Mouse (Mus musculus) lung, adult 2 months (tissue): ENCODE measurements around the gene Gm49425.

ENCODE experiments used
- CTCF ChIP-seq: fragments of 200-500 bp; IDR thresholded peaks from 2 replicates; pipeline ENCODE4 v1.5.1; 2011; ENCODE audit warnings: mild to moderate bottlenecking, low read length, control low read depth; ENCODE audit not compliant: insufficient read depth
- POLR2A ChIP-seq: fragments of 200-500 bp; IDR thresholded peaks from 2 replicates; pipeline ENCODE4 v1.6.1; 2011; ENCODE audit warnings: low read depth, mild to moderate bottlenecking, control low read depth, low read length, borderline replicate concordance; ENCODE audit errors: extremely low read depth

DNA sequence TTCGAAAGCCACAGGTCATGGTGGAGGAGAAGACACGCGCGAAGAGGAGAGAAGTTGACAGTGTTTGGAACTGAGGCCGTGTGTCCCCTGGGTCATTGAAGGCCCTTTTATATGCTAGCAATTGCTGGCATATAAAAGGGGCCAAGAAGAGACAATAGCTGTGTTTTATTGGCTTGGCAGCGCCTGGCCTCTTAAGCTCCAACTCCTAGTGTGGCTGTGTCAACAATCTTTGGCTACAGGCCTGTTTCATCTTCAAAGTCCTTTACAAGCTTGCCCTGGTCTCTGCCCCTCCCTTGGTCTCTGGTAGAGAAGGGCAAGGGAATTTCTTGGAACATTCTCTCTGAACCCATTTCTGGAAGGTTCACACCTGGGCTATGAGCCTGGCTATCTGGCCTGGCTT lies 25.6 kb downstream of the Gm49425 start, which contains the start of gene Krt83:
- TF ChIP-seq POLR2A (no peak), CTCF (no peak)
